Mouse (Mus musculus) ovary, adult 10 weeks (tissue): ENCODE data around the gene Olfr911-ps1. TPM values are rescaled to one million over a fixed set of nuclear protein-coding genes. Genes with fewer than 3 reads are reported as not detected.

ENCODE experiments used
- polyA plus RNA-seq: library from polyadenylated mRNA; stranded (reverse); fragments of 350-450 nt; fragmentation: Illumina TruSeq; extraction: RNeasy Lipid Tissue Mini Kit (QIAGEN cat#74804); gene quantifications from one replicate; pipeline ENCODE4 v1.2.3, GENCODE M21; 2014

The Olfr911-ps1 gene
- polyA plus RNA-seq: not detected

DNA sequence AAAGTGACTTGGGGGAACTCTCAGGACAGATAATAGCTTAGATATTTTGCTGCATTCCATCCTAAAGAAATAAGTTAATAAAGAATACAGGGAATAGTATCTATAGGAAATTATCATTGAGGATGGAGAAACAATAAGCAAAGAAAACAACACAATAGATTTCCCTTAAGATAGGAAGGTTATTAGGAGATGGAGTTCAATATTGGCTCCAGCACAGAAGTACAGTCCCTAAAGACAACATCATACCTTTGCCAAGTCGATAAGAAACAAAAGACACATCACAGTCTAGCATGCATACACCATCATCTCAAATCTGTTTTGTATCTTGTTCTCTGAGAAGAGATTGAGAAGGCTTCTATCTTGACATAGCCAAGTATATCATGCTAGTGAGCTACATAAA lies at the start of gene Olfr911-ps1:
TSS of gene Olfr911-ps1 (plus strand) at position 301 of the 400 bp plus-strand sequence.

DNA sequence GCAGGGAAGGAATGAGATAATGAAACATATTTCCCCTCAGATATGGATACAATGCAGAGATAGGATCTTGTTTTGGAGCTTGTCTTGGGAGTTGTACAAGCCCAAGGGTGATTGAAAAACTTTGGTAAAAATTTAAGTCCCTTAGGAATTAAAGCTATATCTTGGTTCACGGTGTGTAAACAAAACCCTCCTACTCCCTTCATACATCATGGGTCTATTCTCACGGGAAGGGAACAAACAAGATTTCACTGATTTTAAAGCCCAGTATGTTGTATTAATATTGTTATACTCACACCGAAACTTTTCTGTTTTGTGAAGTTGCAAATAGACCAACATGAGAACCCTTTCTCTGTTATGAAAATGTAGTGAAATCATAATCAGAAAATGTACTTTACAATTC lies 34.6 kb upstream of the Olfr911-ps1 start, which contains the start of gene Olfr906:
TSS of gene Olfr906 (plus strand) at position 301 of the 400 bp plus-strand sequence.

DNA sequence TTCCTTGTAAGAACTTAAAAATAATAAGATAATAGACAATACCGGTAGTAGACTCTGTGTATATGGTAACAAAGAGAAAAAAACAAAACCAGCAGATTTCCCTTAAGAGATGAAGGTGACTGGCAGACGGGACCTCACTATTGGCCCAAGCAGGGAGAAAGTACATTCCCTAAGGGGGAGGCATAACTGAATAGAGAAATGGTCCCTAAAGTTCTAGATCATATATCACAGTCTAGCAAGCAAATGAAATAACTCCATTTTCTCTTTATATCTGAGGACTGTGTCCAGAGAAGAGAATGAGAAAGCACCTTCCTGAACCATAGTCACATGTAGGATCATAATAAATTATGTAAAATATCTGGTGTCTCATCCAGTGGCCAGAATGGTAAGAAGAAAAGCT lies 25.9 kb upstream of the Olfr911-ps1 start, which contains the start of gene Olfr907:
TSS of gene Olfr907 (plus strand) at position 301 of the 400 bp plus-strand sequence.

DNA sequence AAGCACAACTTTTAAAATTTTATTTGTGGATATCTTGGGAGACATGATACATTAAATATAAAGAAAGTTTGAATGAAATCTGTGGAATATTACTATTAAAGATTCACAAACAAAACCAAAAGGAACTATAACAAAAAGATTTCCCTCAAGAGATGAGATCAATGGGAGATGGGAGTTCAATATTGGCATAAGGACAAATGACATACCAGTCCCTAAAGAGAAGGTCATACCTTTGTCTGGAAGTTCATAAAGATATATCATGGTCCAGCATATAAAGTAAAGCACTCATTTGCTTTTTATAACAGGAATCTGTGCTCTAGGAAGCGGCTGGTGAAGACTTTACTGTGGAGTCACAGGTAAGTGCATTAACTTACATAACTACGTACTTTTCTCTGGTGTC lies 16.2 kb downstream of the Olfr911-ps1 start, which contains the start of gene Olfr910:
TSS of gene Olfr910 (plus strand) at position 301 of the 400 bp plus-strand sequence.

Other genes with a start within 250 kb of the Olfr911-ps1 start
- gene Olfr896-ps1, start 230.5 kb upstream of the Olfr911-ps1 start, polyA plus RNA-seq: not detected
- not detected for gene Olfr25, start 192.5 kb upstream of the Olfr911-ps1 start, polyA plus RNA-seq
- gene Olfr898, start 173.2 kb upstream of the Olfr911-ps1 start, polyA plus RNA-seq: not detected
- gene Olfr250, start 154.7 kb upstream of the Olfr911-ps1 start, polyA plus RNA-seq: not detected
- gene Olfr251, start 144.5 kb upstream of the Olfr911-ps1 start, polyA plus RNA-seq: not detected
- not detected for gene Olfr147, start 119.9 kb upstream of the Olfr911-ps1 start, polyA plus RNA-seq
- gene Olfr901, start 92.1 kb upstream of the Olfr911-ps1 start, polyA plus RNA-seq: not detected
- gene Olfr902, start 73.9 kb upstream of the Olfr911-ps1 start, polyA plus RNA-seq: not detected
- not detected for gene Olfr904, start 58.4 kb upstream of the Olfr911-ps1 start, polyA plus RNA-seq
- gene Olfr905, start 50.5 kb upstream of the Olfr911-ps1 start, polyA plus RNA-seq: not detected
- not detected for gene Olfr906, start 34.5 kb upstream of the Olfr911-ps1 start, polyA plus RNA-seq
- gene Olfr907, start 25.8 kb upstream of the Olfr911-ps1 start, polyA plus RNA-seq: not detected
- not detected for gene Olfr910, start 16.3 kb downstream of the Olfr911-ps1 start, polyA plus RNA-seq
- not detected for gene Olfr912, start 58.6 kb downstream of the Olfr911-ps1 start, polyA plus RNA-seq
- not detected for gene Olfr913, start 71.2 kb downstream of the Olfr911-ps1 start, polyA plus RNA-seq
- gene Olfr914, start 83.5 kb downstream of the Olfr911-ps1 start, polyA plus RNA-seq: not detected
- gene Olfr916, start 138.3 kb downstream of the Olfr911-ps1 start, polyA plus RNA-seq: not detected
- not detected for gene Olfr917, start 144.3 kb downstream of the Olfr911-ps1 start, polyA plus RNA-seq
- gene Olfr918, start 153.0 kb downstream of the Olfr911-ps1 start, polyA plus RNA-seq: not detected
- gene Olfr919, start 182.1 kb downstream of the Olfr911-ps1 start, polyA plus RNA-seq: not detected
- gene Vwa5a, start 196.7 kb downstream of the Olfr911-ps1 start, polyA plus RNA-seq: 116 TPM
- 0.80 TPM for gene Olfr920, start 230.7 kb downstream of the Olfr911-ps1 start, polyA plus RNA-seq